Mouse (Mus musculus): ENCODE data around the gene Vps16.

- TF ChIP-seq CTCF (IDR thresholded peaks at IDR 0.05; ENCODE audit: low read depth, low read length) (no peak), POLR2A (IDR thresholded peaks at IDR 0.05; ENCODE audit: borderline replicate concordance, low read depth, low read length) (no peak)
These were observed 37.9 kb upstream of the Vps16 start for GRCm38 (mm10) chr2:130386212-130386611.
